Mouse (Mus musculus) MEL (cell line): ENCODE results near the gene Fxyd2. TPM values are rescaled to one million over a fixed set of nuclear protein-coding genes. Genes with fewer than 3 reads are reported as not detected.

Experiments used
- DNase-seq: peaks from one replicate; pipeline ENCODE4 v3.0.0; 2011; ENCODE audit warnings: low read depth, low spot score
- H3K27ac ChIP-seq: 2 replicates; pipeline ENCODE4 v1.5.1; 2012; ENCODE audit warnings: low read depth, mild to moderate bottlenecking, control low read depth, low read length, moderate library complexity; ENCODE audit not compliant: control insufficient read depth
- H3K27me3 ChIP-seq, 2 experiments: fragments of 150-350 bp in 1 of 2; sonication (generic) in 1 of 2; 2 replicates each; pipeline ENCODE4 v1.6.1; 2012; ENCODE audit warnings: low read length in 2 of 2, mild to moderate bottlenecking in 2 of 2, improper control_type of control experiment in 1 of 2, moderate library complexity in 1 of 2; ENCODE audit not compliant: insufficient read depth in 2 of 2, control insufficient read depth in 1 of 2
- H3K36me3 ChIP-seq, 2 experiments: 2 replicates each; pipeline ENCODE4 v1.6.1; 2012 to 2014; ENCODE audit warnings: low read length in 2 of 2, improper control_type of control experiment in 1 of 2, inconsistent platforms in 1 of 2, mild to moderate bottlenecking in 1 of 2; ENCODE audit not compliant: insufficient read depth in 2 of 2, control insufficient read depth in 1 of 2
- H3K4me1 ChIP-seq, 2 experiments: fragments of 150-350 bp in 1 of 2; sonication (generic) in 1 of 2; 2 replicates each; pipeline ENCODE4 v1.6.1; 2012; ENCODE audit warnings: low read length in 2 of 2, improper control_type of control experiment in 1 of 2, mild to moderate bottlenecking in 1 of 2; ENCODE audit not compliant: insufficient read depth in 2 of 2, control insufficient read depth in 1 of 2
- H3K4me3 ChIP-seq, 2 experiments: fragments of 150-350 bp in 1 of 2; sonication (generic) in 1 of 2; 2 replicates each; pipeline ENCODE4 v1.5.1; 2012; ENCODE audit warnings: low read depth in 2 of 2, low read length in 2 of 2, mild to moderate bottlenecking in 2 of 2, moderate library complexity in 2 of 2, control low read depth in 1 of 2, improper control_type of control experiment in 1 of 2; ENCODE audit not compliant: control insufficient read depth in 1 of 2, insufficient read depth in 1 of 2
- H3K79me2 ChIP-seq: 2 replicates; pipeline ENCODE4 v1.6.1; 2012; ENCODE audit warnings: mild to moderate bottlenecking, low read length, moderate library complexity; ENCODE audit not compliant: control insufficient read depth, poor library complexity, insufficient read depth
- H3K9ac ChIP-seq: 2 replicates; pipeline ENCODE4 v1.6.1; 2012; ENCODE audit warnings: low read depth, mild to moderate bottlenecking, control low read depth, low read length, moderate library complexity; ENCODE audit not compliant: control insufficient read depth, poor library complexity, severe bottlenecking
- H3K9me3 ChIP-seq: fragments of 150-350 bp; sonication (generic); replicated peaks from 2 replicates; pipeline ENCODE4 v1.6.1; 2012; ENCODE audit warnings: mild to moderate bottlenecking, low read length, improper control_type of control experiment, moderate library complexity; ENCODE audit not compliant: insufficient read depth
- BHLHE40 ChIP-seq: IDR thresholded peaks from 2 replicates; pipeline ENCODE4 v1.6.1; 2012; ENCODE audit warnings: low read depth, mild to moderate bottlenecking, inconsistent platforms, low read length, improper control_type of control experiment, borderline replicate concordance
- CHD1 ChIP-seq: IDR thresholded peaks from 2 replicates; pipeline ENCODE4 v1.6.1; 2012; ENCODE audit warnings: low read depth, mild to moderate bottlenecking, inconsistent platforms, low read length, improper control_type of control experiment
- CHD2 ChIP-seq: IDR thresholded peaks from 2 replicates; pipeline ENCODE4 v1.6.1; 2011; ENCODE audit warnings: low read length, improper control_type of control experiment
- CTCF ChIP-seq, 3 experiments: IDR thresholded peaks in 2 of 3; conservative IDR thresholded peaks in 1 of 3; 2 replicates each; pipeline ENCODE4 v1.5.1; 2011 to 2012; ENCODE audit warnings: low read length in 3 of 3, low read depth in 2 of 3, mild to moderate bottlenecking in 2 of 3, improper control_type of control experiment in 1 of 3, inconsistent platforms in 1 of 3, mixed read lengths in 1 of 3, moderate library complexity in 1 of 3; ENCODE audit not compliant: control insufficient read depth in 1 of 3, insufficient read depth in 1 of 3, poor library complexity in 1 of 3, severe bottlenecking in 1 of 3
- ELF1 ChIP-seq: IDR thresholded peaks from 2 replicates; pipeline ENCODE4 v1.6.1; 2014; ENCODE audit warnings: low read depth, mild to moderate bottlenecking, inconsistent platforms, low read length, improper control_type of control experiment, moderate library complexity
- ETS1 ChIP-seq: IDR thresholded peaks from 2 replicates; pipeline ENCODE4 v1.6.1; 2012; ENCODE audit warnings: low read depth, mild to moderate bottlenecking, inconsistent platforms, low read length, improper control_type of control experiment, moderate library complexity
- GABPA ChIP-seq: IDR thresholded peaks from 2 replicates; pipeline ENCODE4 v1.6.1; 2012; ENCODE audit warnings: low read depth, mild to moderate bottlenecking, inconsistent platforms, low read length, improper control_type of control experiment, moderate library complexity
- GATA1 ChIP-seq: IDR thresholded peaks from 2 replicates; pipeline ENCODE4 v1.6.1; 2011; ENCODE audit warnings: low read depth, low read length, improper control_type of control experiment
- HCFC1 ChIP-seq: IDR thresholded peaks from 2 replicates; pipeline ENCODE4 v1.6.1; 2012; ENCODE audit warnings: low read depth, mild to moderate bottlenecking, inconsistent platforms, low read length, improper control_type of control experiment, moderate library complexity
- KAT2A ChIP-seq: conservative IDR thresholded peaks from 2 replicates; pipeline ENCODE4 v1.6.1; 2012; ENCODE audit warnings: low read depth, low read length, improper control_type of control experiment, inconsistent platforms
- MAFK ChIP-seq: IDR thresholded peaks from 2 replicates; pipeline ENCODE4 v1.6.1; 2011; ENCODE audit warnings: low read depth, mild to moderate bottlenecking, low read length, improper control_type of control experiment, borderline replicate concordance
- MAZ ChIP-seq: IDR thresholded peaks from 2 replicates; pipeline ENCODE4 v1.6.1; 2012; ENCODE audit warnings: low read depth, mild to moderate bottlenecking, inconsistent platforms, low read length, improper control_type of control experiment
- MEF2A ChIP-seq: IDR thresholded peaks from 2 replicates; pipeline ENCODE4 v1.6.1; 2014; ENCODE audit warnings: low read depth, mild to moderate bottlenecking, inconsistent platforms, low read length, improper control_type of control experiment; ENCODE audit not compliant: poor library complexity, insufficient replicate concordance, severe bottlenecking; ENCODE audit errors: extremely low read depth
- MYC ChIP-seq: IDR thresholded peaks from 2 replicates; pipeline ENCODE4 v1.6.1; 2011; ENCODE audit warnings: low read depth, mild to moderate bottlenecking, low read length, improper control_type of control experiment, moderate library complexity
- NRF1 ChIP-seq: IDR thresholded peaks from 2 replicates; pipeline ENCODE4 v1.6.1; 2014; ENCODE audit warnings: low read depth, mild to moderate bottlenecking, inconsistent platforms, low read length, improper control_type of control experiment, moderate library complexity; ENCODE audit not compliant: poor library complexity, insufficient read depth, severe bottlenecking
- RAD21 ChIP-seq: IDR thresholded peaks from 2 replicates; pipeline ENCODE4 v1.6.1; 2011; ENCODE audit warnings: mild to moderate bottlenecking, low read depth, low read length, improper control_type of control experiment
- RCOR1 ChIP-seq: IDR thresholded peaks from 2 replicates; pipeline ENCODE4 v1.6.1; 2012; ENCODE audit warnings: low read depth, mild to moderate bottlenecking, inconsistent platforms, low read length, improper control_type of control experiment
- SMC3 ChIP-seq: IDR thresholded peaks from 2 replicates; pipeline ENCODE4 v1.6.1; 2011; ENCODE audit warnings: low read depth, low read length, improper control_type of control experiment
- TBP ChIP-seq: IDR thresholded peaks from 2 replicates; pipeline ENCODE4 v1.8.0; 2011; ENCODE audit warnings: low read depth, low read length, improper control_type of control experiment
- TCF12 ChIP-seq: IDR thresholded peaks from 2 replicates; pipeline ENCODE4 v1.6.1; 2014; ENCODE audit warnings: low read depth, mild to moderate bottlenecking, inconsistent platforms, low read length, improper control_type of control experiment, moderate library complexity
- UBTF ChIP-seq: IDR thresholded peaks from 2 replicates; pipeline ENCODE4 v1.6.1; 2012; ENCODE audit warnings: low read depth, mild to moderate bottlenecking, inconsistent platforms, low read length, improper control_type of control experiment, moderate library complexity, borderline replicate concordance; ENCODE audit not compliant: insufficient read depth
- USF1 ChIP-seq: IDR thresholded peaks from 2 replicates; pipeline ENCODE4 v1.6.1; 2014; ENCODE audit warnings: low read depth, mild to moderate bottlenecking, inconsistent platforms, low read length, improper control_type of control experiment, moderate library complexity
- ZNF384 ChIP-seq: IDR thresholded peaks from 2 replicates; pipeline ENCODE4 v1.6.1; 2012; ENCODE audit warnings: low read depth, mild to moderate bottlenecking, inconsistent platforms, low read length, improper control_type of control experiment
- polyA plus RNA-seq, 2 experiments: library from polyadenylated mRNA; stranded (reverse) in 1 of 2; unstranded in 1 of 2; fragments of >175 nt in 1 of 2; fragments of >200 nt in 1 of 2; gene quantifications; 2 replicates each; pipeline versions ENCODE4 v1.2.1 to v1.2.4; 2012; ENCODE audit warnings: low replicate concordance in 2 of 2, low read depth in 1 of 2; ENCODE audit not compliant: insufficient read length in 2 of 2, insufficient read depth in 1 of 2, missing spikeins in 1 of 2
- total RNA-seq: library from RNA; depleted of rRNA; stranded (reverse); fragments of 300-350 nt; gene quantifications from 2 replicates; pipeline ENCODE4 v1.2.3, GENCODE M21; 2012

Fxyd2 gene
- total and polyA plus RNA-seq, 3 experiments: not detected

GRCm38 (mm10) chr9:45401851-45402250 is 2.4 kb downstream of the Fxyd2 start:
- no peaks in the 10 kb centered on the region for H3K4me1 ChIP-seq
- no peaks in the 10 kb centered on the region for H3K9me3 ChIP-seq
- DNase-seq: no peak
- H3K27me3 ChIP-seq: peaks cover 2 to 3% of the 10 kb centered on the region in 2 experiments; a peak in 3 of 4 replicates
- H3K27ac ChIP-seq: no peak overlapping the region
- no peak overlapping the region for H3K4me3 ChIP-seq
- H3K9ac ChIP-seq: no peak overlapping the region
- no peaks in the 10 kb centered on the region for H3K79me2 ChIP-seq
- H3K36me3 ChIP-seq: no peaks in the 10 kb centered on the region
- TF ChIP-seq ZNF384: no peak
- no peak for TF ChIP-seq BHLHE40
- TF ChIP-seq MAZ: no peak
- no peak for TF ChIP-seq MAFK
- no peak for TF ChIP-seq MYC
- no peak for TF ChIP-seq CHD1
- TF ChIP-seq HCFC1: no peak
- no peak for TF ChIP-seq USF1
- TF ChIP-seq RCOR1: no peak
- TF ChIP-seq ETS1: no peak
- no peak for TF ChIP-seq TCF12
- TF ChIP-seq NRF1: no peak
- TF ChIP-seq KAT2A: no peak
- TF ChIP-seq SMC3: no peak
- no peak for TF ChIP-seq MEF2A
- no peak for TF ChIP-seq CHD2
- TF ChIP-seq, all 39 proteins: peak for 0

DNA sequence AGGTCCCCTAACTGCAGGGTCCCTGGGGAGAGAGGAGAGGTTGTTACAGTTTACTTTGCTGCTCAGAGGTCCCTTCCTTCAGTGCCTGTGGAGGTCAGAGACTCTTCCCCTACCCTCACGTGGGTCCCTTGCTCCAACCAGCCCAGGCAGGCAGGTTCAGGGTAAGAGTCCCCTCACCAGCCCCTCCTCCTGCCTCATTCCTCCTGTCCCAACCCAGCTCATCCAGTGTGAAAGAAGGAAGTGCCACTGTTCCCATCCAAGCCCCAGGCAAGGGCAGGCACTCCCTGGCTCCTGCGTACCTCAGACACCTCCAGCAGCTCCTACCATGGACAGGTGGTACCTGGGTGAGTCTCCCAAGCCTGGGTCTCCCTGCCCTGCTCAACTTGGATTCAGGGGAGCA is 3.5 kb downstream of the Fxyd2 start:
- H3K27me3 ChIP-seq: peaks cover 2 to 3% of the 10 kb centered on the region in 2 experiments; a peak in 2 of 4 replicates
- no peak overlapping the region for H3K27ac ChIP-seq
- no peaks in the 10 kb centered on the region for H3K79me2 ChIP-seq
- no peak overlapping the region for H3K4me3 ChIP-seq
- H3K9ac ChIP-seq: no peak overlapping the region
- H3K9me3 ChIP-seq: no peaks in the 10 kb centered on the region
- TF ChIP-seq CTCF (IDR thresholded peaks at IDR 0.05 in 2 of 3, conservative IDR thresholded peaks at IDR 0.05 in 1 of 3; ENCODE audit: control insufficient read depth in 1 of 3, insufficient read depth in 1 of 3, low read depth in 2 of 3, low read length in 3 of 3, poor library complexity in 1 of 3, severe bottlenecking in 1 of 3): no peak
- no peak for TF ChIP-seq UBTF
- no peak for TF ChIP-seq GABPA
- TF ChIP-seq USF1: no peak
- TF ChIP-seq RAD21: no peak
- no peak for TF ChIP-seq CHD2
- no peak for TF ChIP-seq TBP
- no peak for TF ChIP-seq NRF1
- no peak for TF ChIP-seq TCF12
- no peak for TF ChIP-seq ELF1
- TF ChIP-seq GATA1: no peak
- TF ChIP-seq, all 39 proteins: peak for 0
- no peaks in the 10 kb centered on the region for H3K36me3 ChIP-seq
- no peak for DNase-seq
- no peaks in the 10 kb centered on the region for H3K4me1 ChIP-seq
